In the genomic region with DNA sequence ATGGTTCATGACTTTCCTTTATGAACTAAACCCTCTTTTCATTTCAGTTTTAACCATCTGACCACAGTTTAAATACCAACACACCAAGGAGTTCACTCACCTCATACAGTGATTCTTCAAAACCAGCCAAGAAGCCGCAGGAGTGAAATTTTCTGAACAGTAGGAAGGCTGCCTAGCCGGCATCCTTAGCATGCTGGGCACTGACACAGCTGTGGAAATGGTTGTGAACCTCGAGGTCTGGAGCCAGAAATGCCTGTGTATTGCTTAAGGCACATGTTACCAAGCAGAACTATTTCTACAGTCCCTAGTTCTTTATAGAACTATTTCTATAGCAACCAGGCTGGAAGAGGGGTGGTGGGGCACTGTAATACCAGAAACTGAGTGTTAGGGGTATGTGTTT, we compare ENCODE assay signal across 16 mouse cellular contexts.
DNase-seq lines count a peak whose midpoint lies in the region; ATAC-seq and TF ChIP-seq lines count a peak whose summit lies in the region.
"Had no signal": no experiment of that assay in that cellular context is flagged by ENCODE, and none has a peak within 500 bp of the region (broad histone marks: within the 10 kb centered on the region; RNA-seq: fewer than 3 reads in every experiment).

No protein-coding gene starts in this region.

- no peak overlapping the region for H3K4me2 ChIP-seq in kidney, embryonic 15.5 days
- H3K4me2 ChIP-seq in midbrain, postnatal 0 days (ENCODE audit: low read depth, low read length, poor library complexity, severe bottlenecking) = no peak overlapping the region
- no peak overlapping the region for H3K4me2 ChIP-seq in midbrain, embryonic 13.5 days (replicated peaks)
- no peak overlapping the region for H3K4me2 ChIP-seq in embryonic facial prominence, embryonic 12.5 days (replicated peaks)

- peaks cover 14% of the 10 kb centered on the region for H3K4me1 ChIP-seq in kidney, embryonic 15.5 days
- H3K4me1 ChIP-seq in midbrain, postnatal 0 days (ENCODE audit: insufficient read depth, low read length) = no peaks in the 10 kb centered on the region
- peaks cover 14% of the 10 kb centered on the region for H3K4me1 ChIP-seq in midbrain, embryonic 13.5 days (replicated peaks)
- H3K4me1 ChIP-seq in embryonic facial prominence, embryonic 12.5 days = peaks cover 27% of the 10 kb centered on the region

- no peak for ATAC-seq in kidney, embryonic 15.5 days (replicated peaks; ENCODE audit: low FRiP score)
- peak; percentile 63; the same call in 1 of the 2 replicates for ATAC-seq in midbrain, postnatal 0 days (ENCODE audit: low FRiP score)
- no peak for ATAC-seq in midbrain, embryonic 13.5 days
- ATAC-seq in embryonic facial prominence, embryonic 12.5 days (ENCODE audit: insufficient number of reproducible peaks, insufficient read depth, low FRiP score, low TSS enrichment) = no peak

- no peaks in the 10 kb centered on the region for H3K36me3 ChIP-seq in kidney, embryonic 15.5 days
- no peaks in the 10 kb centered on the region for H3K36me3 ChIP-seq in midbrain, postnatal 0 days (ENCODE audit: insufficient read depth, low read length)
- H3K36me3 ChIP-seq in midbrain, embryonic 13.5 days = no peaks in the 10 kb centered on the region
- no peaks in the 10 kb centered on the region for H3K36me3 ChIP-seq in embryonic facial prominence, embryonic 12.5 days
- H3K36me3 ChIP-seq: G1E had no signal

- no peak for TF ChIP-seq CTCF in midbrain, postnatal 0 days (IDR thresholded peaks at IDR 0.05)

- H3K27ac ChIP-seq in kidney, embryonic 15.5 days = peak overlapping the region; percentile 18; the same call in 1 of the 2 replicates
- no peak overlapping the region for H3K27ac ChIP-seq in midbrain, postnatal 0 days (ENCODE audit: low read depth, low read length)
- H3K27ac ChIP-seq in midbrain, embryonic 13.5 days = no peak overlapping the region
- 0 out of 2 replicates have a peak overlapping the region, but pooled peaks have one; percentile 30 for H3K27ac ChIP-seq in embryonic facial prominence, embryonic 12.5 days
- H3K27ac ChIP-seq: liver, embryonic 14.5 days had no signal

- 48% methylated on average over 3 of the region's 3 CpGs for WGBS in kidney, embryonic 15.5 days
- WGBS in midbrain, postnatal 0 days = 34% methylated on average over 3 of the region's 3 CpGs
- WGBS in midbrain, embryonic 13.5 days = 57% methylated on average over 3 of the region's 3 CpGs
- WGBS in embryonic facial prominence, embryonic 12.5 days = 43% methylated on average over 3 of the region's 3 CpGs

- H3K9ac ChIP-seq in kidney, embryonic 15.5 days = no peak overlapping the region
- no peak overlapping the region for H3K9ac ChIP-seq in midbrain, postnatal 0 days (replicated peaks; ENCODE audit: low read length, poor library complexity, severe bottlenecking)
- H3K9ac ChIP-seq in midbrain, embryonic 13.5 days (replicated peaks) = no peak overlapping the region
- H3K9ac ChIP-seq in embryonic facial prominence, embryonic 12.5 days = no peak overlapping the region
- H3K9ac ChIP-seq: liver, embryonic 14.5 days had no signal

- H3K4me3 ChIP-seq in kidney, embryonic 15.5 days (replicated peaks) = no peak overlapping the region
- no peak overlapping the region for H3K4me3 ChIP-seq in midbrain, postnatal 0 days (ENCODE audit: low read depth, low read length)
- H3K4me3 ChIP-seq in midbrain, embryonic 13.5 days (replicated peaks) = no peak overlapping the region
- no peak overlapping the region for H3K4me3 ChIP-seq in embryonic facial prominence, embryonic 12.5 days
- H3K4me3 ChIP-seq: erythroblast, embryonic 14.5 days had no signal

- no peaks in the 10 kb centered on the region for H3K27me3 ChIP-seq in kidney, embryonic 15.5 days
- no peaks in the 10 kb centered on the region for H3K27me3 ChIP-seq in midbrain, postnatal 0 days (ENCODE audit: insufficient read depth, low read length)
- H3K27me3 ChIP-seq in midbrain, embryonic 13.5 days = peaks cover 40% of the 10 kb centered on the region
- H3K27me3 ChIP-seq in embryonic facial prominence, embryonic 12.5 days = no peaks in the 10 kb centered on the region

- DNase-seq in kidney, adult 8-10 months = no peak
- DNase-seq in midbrain, postnatal 0 days (ENCODE audit: low spot score) = peak; percentile 69
- DNase-seq in lung, postnatal 10 days = peak; percentile 14
- DNase-seq in frontal cortex, postnatal 25 days (ENCODE audit: low spot score in 2 of 2) = no peak
- no peak for DNase-seq in adrenal gland, postnatal 10 days
- DNase-seq: adrenal gland, adult 8-10 months; cerebellum, adult 8-10 months; kidney, postnatal 25 days; right cerebral cortex, adult 18-20 months; thymus, postnatal 4 days had no signal

- H3K9me3 ChIP-seq in kidney, embryonic 15.5 days (replicated peaks) = no peaks in the 10 kb centered on the region
- H3K9me3 ChIP-seq in midbrain, postnatal 0 days (ENCODE audit: low read length) = no peaks in the 10 kb centered on the region
- no peaks in the 10 kb centered on the region for H3K9me3 ChIP-seq in midbrain, embryonic 13.5 days
- no peaks in the 10 kb centered on the region for H3K9me3 ChIP-seq in embryonic facial prominence, embryonic 12.5 days
- H3K9me3 ChIP-seq: G1E had no signal

Comparison
In these comparisons a context has a peak if more than half of its experiments do, and no peak if none do; other contexts are left out.
1. H3K27ac ChIP-seq: peak in kidney, embryonic 15.5 days (single experiment) and embryonic facial prominence, embryonic 12.5 days (single experiment); none in midbrain, postnatal 0 days (single experiment) and midbrain, embryonic 13.5 days (single experiment).
2. DNase-seq: peak in midbrain, postnatal 0 days (single experiment) and lung, postnatal 10 days (single experiment); none in kidney, adult 8-10 months (0 of 2), frontal cortex, postnatal 25 days (0 of 2) and adrenal gland, postnatal 10 days (single experiment).